Mouse (Mus musculus) left cerebral cortex, adult 2 months (tissue): ENCODE data around the gene 2310033P09Rik. TPM values are rescaled to one million over a fixed set of nuclear protein-coding genes. Genes with fewer than 3 reads are reported as not detected.

Source experiments
- DNase-seq, 2 experiments: peaks; one replicate each; pipeline ENCODE4 v3.0.0; 2021 to 2022; ENCODE audit warnings: low spot score in 2 of 2, mixed read lengths in 1 of 2; ENCODE audit errors: extremely low spot score in 1 of 2
- H3K27ac ChIP-seq: fragments of 200-600 bp; 2 replicates; pipeline ENCODE4 v1.8.1; 2022
- H3K4me3 ChIP-seq: fragments of 200-600 bp; 2 replicates; pipeline ENCODE4 v1.8.1; 2022
- CTCF ChIP-seq: fragments of 200-600 bp; IDR thresholded peaks from 2 replicates; pipeline ENCODE4 v1.8.1; 2022; ENCODE audit warnings: antibody characterized with exemption, mild to moderate bottlenecking, moderate library complexity
- intact Hi-C: fragments of 180-260 bp; cut with DNase I; formaldehyde crosslinking; loops from one replicate; pipeline ENCODE4 v1.15.1; 2025
- total RNA-seq, 2 experiments: library from RNA; stranded (reverse); gene quantifications; 2 replicates each; pipeline ENCODE4 v1.2.3; 2021

Gene 2310033P09Rik
- total RNA-seq, 2 experiments from 2014 or later, result 21.0 to 23.6 TPM

GRCm38 (mm10) chr11:59239428-59239785, 31.3 kb downstream of the 2310033P09Rik start:
- DNase-seq, result no peak
- Histone ChIP-seq H3K4me3 (no peak overlapping the region), H3K27ac (no peak overlapping the region)
- TF ChIP-seq CTCF, result no peak
- intact Hi-C loops, result loop anchor here (1.0 kb wide), 1 partner anchor 59 kb away; no protein-coding TSS in a partner anchor

GRCm38 (mm10) chr11:59239796-59240195, 31.7 kb downstream of the 2310033P09Rik start:
- no peak overlapping the region for H3K27ac ChIP-seq
- intact Hi-C loops, result loop anchor here (1.0 kb wide), 1 partner anchor 59 kb away; no protein-coding TSS in a partner anchor
- no peak for TF ChIP-seq CTCF
- H3K4me3 ChIP-seq, result no peak overlapping the region
- no peak for DNase-seq

DNA sequence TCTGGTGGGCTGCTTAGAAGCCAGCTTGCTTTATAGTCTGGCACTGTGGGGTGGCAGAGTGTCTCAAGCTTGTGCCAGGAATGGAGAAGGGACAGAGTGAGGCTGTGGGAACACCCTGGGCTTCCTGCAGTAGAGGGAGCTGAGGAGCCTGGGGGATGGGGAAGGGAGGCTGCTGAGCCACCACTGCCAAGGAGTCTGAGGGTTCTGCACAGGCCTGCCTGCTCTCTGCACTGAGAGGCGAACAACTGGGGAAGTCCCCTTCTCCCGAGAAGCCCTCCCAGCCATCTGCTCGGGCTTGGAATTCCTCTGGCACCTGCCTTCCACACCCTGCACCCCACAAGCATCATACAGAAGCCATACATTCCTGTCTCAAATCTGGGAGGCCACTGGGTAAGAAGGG, 33.7 kb downstream of the 2310033P09Rik start:
- Histone ChIP-seq H3K4me3 (no peak overlapping the region), H3K27ac (no peak overlapping the region)
- no peak for TF ChIP-seq CTCF
- no peak for DNase-seq
- intact Hi-C loops, result no loop called here

GRCm38 (mm10) chr11:59243856-59244255, 35.7 kb downstream of the 2310033P09Rik start:
- no peak for DNase-seq
- Histone ChIP-seq H3K27ac (no peak overlapping the region), H3K4me3 (no peak overlapping the region)
- intact Hi-C loops, result no loop called here
- no peak for TF ChIP-seq CTCF

GRCm38 (mm10) chr11:59248101-59248500, 40.0 kb downstream of the 2310033P09Rik start:
- no peak for TF ChIP-seq CTCF
- intact Hi-C loops, result no loop called here
- no peak overlapping the region for H3K27ac ChIP-seq
- DNase-seq, result no peak
- H3K4me3 ChIP-seq, result no peak overlapping the region

GRCm38 (mm10) chr11:59259647-59260046, 51.5 kb downstream of the 2310033P09Rik start:
- no peak overlapping the region for H3K27ac ChIP-seq
- intact Hi-C loops, result no loop called here
- no peak for DNase-seq
- TF ChIP-seq CTCF, result no peak
- no peak overlapping the region for H3K4me3 ChIP-seq

Other genes starting within 250 kb of the 2310033P09Rik start
- 10 to 100 TPM; 25.6 to 26.1 TPM for gene Trim11, start 230.2 kb upstream of the 2310033P09Rik start, total RNA-seq
- 1 to 10 TPM; 1.5 to 1.9 TPM for gene Obscn, start 71.9 kb upstream of the 2310033P09Rik start, total RNA-seq
- gene Iba57, start 44.6 kb upstream of the 2310033P09Rik start, total RNA-seq, result 1 to 10 TPM; 7.4 to 7.8 TPM
- 1 to 10 TPM; 7.4 to 8.0 TPM for gene Gjc2, start 25.1 kb upstream of the 2310033P09Rik start, total RNA-seq
- gene Guk1, start 16.1 kb upstream of the 2310033P09Rik start, total RNA-seq, result 100 to 1,000 TPM; 135 TPM
- 10 to 100 TPM; 33.8 to 33.9 TPM for gene Mrpl55, start 5.8 kb upstream of the 2310033P09Rik start, total RNA-seq
- 100 to 1,000 TPM; 409 to 423 TPM for gene Arf1, start 19.9 kb downstream of the 2310033P09Rik start, total RNA-seq
- not detected for gene Wnt3a, start 82.4 kb downstream of the 2310033P09Rik start, total RNA-seq
- gene Wnt9a, start 98.6 kb downstream of the 2310033P09Rik start, total RNA-seq, result 10 to 100 TPM; 12.2 to 19.7 TPM
- gene Prss38, start 167.3 kb downstream of the 2310033P09Rik start, total RNA-seq, result not detected
- gene Jmjd4, start 241.7 kb downstream of the 2310033P09Rik start, total RNA-seq, result 10 to 100 TPM; 27.3 to 27.4 TPM
- gene Snap47, start 242.9 kb downstream of the 2310033P09Rik start, total RNA-seq, result 100 to 1,000 TPM; 379 to 395 TPM